Mouse (Mus musculus) limb, embryonic 10.5 days (tissue): ENCODE measurements around the gene Dclk2. TPM values are rescaled to one million over a fixed set of nuclear protein-coding genes. Genes with fewer than 3 reads are reported as not detected.

Experiments
- DNase-seq: peaks from one replicate; pipeline ENCODE4 v3.0.0-alpha.2; 2017; ENCODE audit warnings: low spot score
- H3K27ac ChIP-seq: fragments of 300-500 bp; sonication (generic); 2 replicates; pipeline ENCODE4 v1.5.1; 2016; ENCODE audit warnings: mild to moderate bottlenecking
- H3K27me3 ChIP-seq: fragments of 300-500 bp; sonication (generic); 2 replicates; pipeline ENCODE4 v1.6.1; 2016; ENCODE audit warnings: low read depth, mild to moderate bottlenecking; ENCODE audit not compliant: poor library complexity, severe bottlenecking
- H3K36me3 ChIP-seq: fragments of 300-500 bp; sonication (generic); 2 replicates; pipeline ENCODE4 v1.6.1; 2016; ENCODE audit warnings: mild to moderate bottlenecking, moderate library complexity
- H3K4me1 ChIP-seq: fragments of 300-500 bp; sonication (generic); 2 replicates; pipeline ENCODE4 v1.6.1; 2016
- H3K4me3 ChIP-seq: fragments of 300-500 bp; sonication (generic); 2 replicates; pipeline ENCODE4 v1.5.1; 2016; ENCODE audit warnings: mild to moderate bottlenecking, moderate library complexity
- H3K9me3 ChIP-seq: fragments of 300-500 bp; sonication (generic); replicated peaks from 2 replicates; pipeline ENCODE4 v1.6.1; 2016; ENCODE audit warnings: mild to moderate bottlenecking
- WGBS: fragments of 180-500 bp; shearing (Covaris S2); methylation state at CpG from one replicate; pipeline ENCODE4 v1.1.7; 2016; 5-methylcytosine and 5-hydroxymethylcytosine counted together
- polyA plus RNA-seq: library from polyadenylated mRNA; unstranded; fragments of >200 nt; fragmentation: Nextera tagmentation; extraction: Ambion mirVana; gene quantifications from 2 replicates; pipeline ENCODE4 v1.2.1, GENCODE M21; 2016

Gene Dclk2
- polyA plus RNA-seq, 1 experiment from 2014 or later: 4.5 TPM

DNA sequence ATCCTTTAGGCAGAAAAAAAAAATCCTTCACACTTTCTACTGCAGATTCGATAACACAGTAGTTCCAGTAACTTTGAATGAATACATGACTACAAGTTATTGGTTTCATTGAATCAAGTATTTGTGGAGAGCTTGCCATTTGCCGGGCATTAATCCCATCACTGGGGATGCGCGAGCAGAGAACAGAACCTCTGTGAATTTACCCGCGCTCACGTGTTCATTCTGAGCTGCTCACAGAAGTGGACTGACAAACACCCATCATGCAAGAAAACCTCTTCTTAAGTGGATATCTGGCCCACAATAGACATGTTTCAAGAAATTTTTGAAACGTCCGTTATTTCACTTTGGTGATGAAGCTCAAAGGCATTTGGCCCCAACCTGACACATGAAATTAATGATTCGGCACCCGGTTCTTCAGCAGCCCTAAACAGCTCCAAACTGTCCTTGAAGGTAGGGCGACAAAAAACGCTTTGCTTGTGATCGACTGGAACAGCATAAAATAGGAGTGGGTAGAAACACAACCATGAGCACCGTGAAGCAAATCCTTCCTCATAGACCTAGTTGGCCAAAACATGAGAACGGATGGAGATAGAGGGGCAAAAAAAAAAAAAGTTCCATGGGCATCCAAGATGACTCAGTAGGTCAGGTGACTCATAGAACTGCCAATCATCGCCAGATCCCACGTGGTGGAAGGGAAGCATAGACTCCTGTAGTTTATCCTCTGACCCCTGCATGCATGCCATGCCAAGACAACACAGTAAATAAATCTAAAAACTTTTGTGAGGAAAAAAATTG is 726 bp upstream of the Dclk2 start:
- DNase-seq: no peak
- H3K27ac ChIP-seq: no peak overlapping the region
- WGBS: 76% methylated on average over 18 of the region's 18 CpGs

GRCm38 (mm10) chr3:86919641-86920342 is 860 bp downstream of the Dclk2 start:
- peaks cover 14% of the 10 kb centered on the region for H3K4me1 ChIP-seq
- peak overlapping the region; percentile 86 for H3K27ac ChIP-seq
- under 1% methylated on average over 61 of the region's 61 CpGs for WGBS
- H3K9me3 ChIP-seq: no peaks in the 10 kb centered on the region
- peaks cover 47% of the 10 kb centered on the region for H3K27me3 ChIP-seq
- H3K4me3 ChIP-seq: peak overlapping the region; percentile 75
- H3K36me3 ChIP-seq: no peaks in the 10 kb centered on the region
- DNase-seq: peak; percentile 74

More for the DNA sequence above, 726 bp upstream of the Dclk2 start:
- Histone ChIP-seq H3K9me3 (no peaks in the 10 kb centered on the region), H3K27me3 (peaks cover 47% of the 10 kb centered on the region), H3K36me3 (no peaks in the 10 kb centered on the region), H3K4me1 (peaks cover 14% of the 10 kb centered on the region), H3K4me3 (peak overlapping the region; percentile 75)

- 92% methylated on average over 5 of the region's 5 CpGs for WGBS
Measured at GRCm38 (mm10) chr3:86917048-86917447, 3.6 kb downstream of the Dclk2 start.

DNA sequence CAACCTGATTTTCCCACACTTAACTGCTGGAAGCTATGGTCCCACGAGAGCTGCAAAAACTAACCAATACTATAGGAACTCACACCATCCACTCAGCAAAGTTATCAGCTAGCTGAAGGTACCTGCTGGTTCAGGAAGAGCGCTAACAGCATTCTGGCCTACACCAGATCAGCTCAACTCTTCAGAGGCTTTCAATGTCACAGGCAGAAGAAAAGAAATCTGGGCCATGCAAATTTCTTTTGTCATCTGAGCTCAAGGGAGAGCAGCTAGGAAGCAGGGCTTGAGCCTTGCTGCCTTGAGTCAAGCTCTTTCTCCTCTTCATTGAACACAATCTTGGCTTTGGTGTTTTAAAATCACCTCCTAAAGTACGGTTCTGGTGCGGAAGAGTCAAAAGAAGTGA is 4.0 kb downstream of the Dclk2 start:
- Histone ChIP-seq H3K4me3 (no peak overlapping the region), H3K27ac (no peak overlapping the region), H3K27me3 (peaks cover 42% of the 10 kb centered on the region), H3K4me1 (peaks cover 14% of the 10 kb centered on the region), H3K9me3 (no peaks in the 10 kb centered on the region), H3K36me3 (no peaks in the 10 kb centered on the region)
- 92% methylated on average over 4 of the region's 4 CpGs for WGBS
- no peak for DNase-seq

More at GRCm38 (mm10) chr3:86917048-86917447, 3.6 kb downstream of the Dclk2 start:
- no peak overlapping the region for H3K27ac ChIP-seq
- H3K4me1 ChIP-seq: peaks cover 14% of the 10 kb centered on the region
- no peak for DNase-seq
- H3K27me3 ChIP-seq: peaks cover 46% of the 10 kb centered on the region
- no peaks in the 10 kb centered on the region for H3K9me3 ChIP-seq
- H3K4me3 ChIP-seq: no peak overlapping the region
- no peaks in the 10 kb centered on the region for H3K36me3 ChIP-seq

GRCm38 (mm10) chr3:86915291-86915690 is 5.4 kb downstream of the Dclk2 start:
- Histone ChIP-seq H3K4me1 (peaks cover 12% of the 10 kb centered on the region), H3K36me3 (no peaks in the 10 kb centered on the region), H3K4me3 (no peak overlapping the region), H3K9me3 (no peaks in the 10 kb centered on the region), H3K27ac (no peak overlapping the region), H3K27me3 (peaks cover 36% of the 10 kb centered on the region)
- 33% methylated on average over 13 of the region's 13 CpGs for WGBS
- DNase-seq: no peak

GRCm38 (mm10) chr3:86914316-86914715 is 6.3 kb downstream of the Dclk2 start:
- H3K4me1 ChIP-seq: peaks cover 2% of the 10 kb centered on the region; the same call in 1 of the 2 replicates
- H3K27me3 ChIP-seq: peaks cover 26% of the 10 kb centered on the region
- DNase-seq: no peak
- no peak overlapping the region for H3K27ac ChIP-seq
- WGBS: 74% methylated on average over 3 of the region's 3 CpGs
- H3K9me3 ChIP-seq: no peaks in the 10 kb centered on the region
- no peaks in the 10 kb centered on the region for H3K36me3 ChIP-seq
- no peak overlapping the region for H3K4me3 ChIP-seq

DNA sequence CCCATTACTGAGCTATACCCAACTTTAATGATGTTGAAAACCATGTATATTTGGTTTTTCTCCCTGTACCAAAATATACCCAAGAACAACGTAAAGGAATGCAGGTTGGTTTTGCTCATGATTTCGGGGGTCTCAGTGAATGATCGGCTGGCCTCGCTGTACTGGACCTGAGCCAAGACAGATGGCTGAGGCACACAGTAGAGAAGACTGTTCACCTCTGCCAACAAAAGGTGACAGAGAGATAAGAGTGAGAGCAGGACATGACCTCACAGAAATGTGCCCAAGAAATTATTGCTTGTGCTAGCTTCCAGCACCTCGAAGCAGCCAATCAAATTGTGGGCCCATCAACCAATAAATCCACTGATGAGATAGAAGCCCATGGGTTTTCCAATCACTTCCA is 22.3 kb downstream of the Dclk2 start:
- Histone ChIP-seq H3K27me3 (no peaks in the 10 kb centered on the region), H3K4me3 (no peak overlapping the region), H3K27ac (no peak overlapping the region), H3K9me3 (no peaks in the 10 kb centered on the region), H3K4me1 (peaks cover 5% of the 10 kb centered on the region), H3K36me3 (0 out of 2 replicates have a peak, but pooled peaks cover 3% of the 10 kb centered on the region)
- WGBS: 91% methylated on average over 5 of the region's 5 CpGs
- no peak for DNase-seq

GRCm38 (mm10) chr3:86897551-86897950 is 23.1 kb downstream of the Dclk2 start:
- Histone ChIP-seq H3K4me1 (peaks cover 5% of the 10 kb centered on the region), H3K4me3 (no peak overlapping the region), H3K9me3 (no peaks in the 10 kb centered on the region), H3K27ac (no peak overlapping the region), H3K27me3 (no peaks in the 10 kb centered on the region), H3K36me3 (0 out of 2 replicates have a peak, but pooled peaks cover 3% of the 10 kb centered on the region)
- DNase-seq: no peak
- 69% methylated on average over 8 of the region's 8 CpGs for WGBS

- H3K4me3 ChIP-seq: no peak overlapping the region
- WGBS: 89% methylated on average over 9 of the region's 9 CpGs
- peaks cover 5% of the 10 kb centered on the region for H3K4me1 ChIP-seq
- no peaks in the 10 kb centered on the region for H3K27me3 ChIP-seq
- H3K27ac ChIP-seq: no peak overlapping the region
- no peak for DNase-seq
- 0 out of 2 replicates have a peak, but pooled peaks cover 3% of the 10 kb centered on the region for H3K36me3 ChIP-seq
- H3K9me3 ChIP-seq: no peaks in the 10 kb centered on the region
Measured at GRCm38 (mm10) chr3:86897066-86897465, 23.6 kb downstream of the Dclk2 start.

DNA sequence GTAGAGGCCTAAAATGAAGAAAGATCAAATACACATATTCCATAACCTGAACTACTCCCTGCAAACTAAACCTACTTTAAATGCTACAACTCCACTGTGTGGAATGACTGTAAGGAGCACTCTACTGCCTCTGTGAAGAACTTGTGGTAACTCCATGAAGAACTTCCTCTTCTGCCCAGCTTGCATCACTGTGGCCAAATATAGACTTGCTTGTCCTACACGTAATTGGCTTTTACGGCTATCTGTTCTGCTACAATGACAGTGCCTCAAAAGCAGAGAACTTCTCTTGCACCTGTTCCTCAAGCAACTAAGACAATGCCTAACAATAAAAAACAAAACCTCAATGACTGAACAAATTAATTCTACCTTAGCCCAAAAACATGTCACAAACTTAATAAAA is 26.2 kb downstream of the Dclk2 start:
- Histone ChIP-seq H3K27ac (no peak overlapping the region), H3K27me3 (no peaks in the 10 kb centered on the region), H3K4me1 (peaks cover 5% of the 10 kb centered on the region), H3K9me3 (no peaks in the 10 kb centered on the region), H3K36me3 (no peaks in the 10 kb centered on the region), H3K4me3 (no peak overlapping the region)
- WGBS: 88% methylated on average over 2 of the region's 2 CpGs
- no peak for DNase-seq

- H3K4me3 ChIP-seq: no peak overlapping the region
- H3K36me3 ChIP-seq: no peaks in the 10 kb centered on the region
- no peaks in the 10 kb centered on the region for H3K4me1 ChIP-seq
- no peak overlapping the region for H3K27ac ChIP-seq
- no peaks in the 10 kb centered on the region for H3K27me3 ChIP-seq
- H3K9me3 ChIP-seq: no peaks in the 10 kb centered on the region
- DNase-seq: no peak
Measured at GRCm38 (mm10) chr3:86887512-86887911, 33.1 kb downstream of the Dclk2 start.

DNA sequence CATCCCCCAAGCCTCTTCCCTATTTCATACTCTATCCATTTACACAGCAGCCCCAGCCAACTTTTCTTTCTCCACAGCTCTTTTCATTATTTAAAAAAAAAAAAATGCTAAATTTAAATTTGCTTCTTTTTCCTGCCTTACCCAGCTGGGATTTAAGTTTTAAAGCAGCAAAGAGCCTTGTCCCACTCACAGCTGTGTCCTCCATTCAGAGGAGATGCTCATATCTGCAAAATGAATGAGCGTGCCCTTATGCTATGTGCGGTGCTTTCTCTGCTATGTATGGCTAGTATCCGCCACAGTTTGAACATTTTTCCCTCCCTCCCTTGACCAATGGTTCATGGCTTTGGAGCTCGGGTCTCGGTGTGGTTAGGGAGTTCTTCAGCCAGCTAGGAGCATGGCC is 35.5 kb downstream of the Dclk2 start:
- no peak for DNase-seq
- H3K36me3 ChIP-seq: no peaks in the 10 kb centered on the region
- H3K27me3 ChIP-seq: no peaks in the 10 kb centered on the region
- no peaks in the 10 kb centered on the region for H3K9me3 ChIP-seq
- 95% methylated on average over 5 of the region's 5 CpGs for WGBS
- no peaks in the 10 kb centered on the region for H3K4me1 ChIP-seq
- H3K4me3 ChIP-seq: no peak overlapping the region
- no peak overlapping the region for H3K27ac ChIP-seq

GRCm38 (mm10) chr3:86884481-86884880 is 36.2 kb downstream of the Dclk2 start:
- H3K4me3 ChIP-seq: no peak overlapping the region

More at GRCm38 (mm10) chr3:86884481-86884880, 36.2 kb downstream of the Dclk2 start:
- H3K27ac ChIP-seq: no peak overlapping the region
- H3K4me1 ChIP-seq: no peaks in the 10 kb centered on the region
- DNase-seq: no peak
- WGBS: 86% methylated on average over 2 of the region's 2 CpGs
- H3K36me3 ChIP-seq: no peaks in the 10 kb centered on the region
- H3K27me3 ChIP-seq: no peaks in the 10 kb centered on the region
- no peaks in the 10 kb centered on the region for H3K9me3 ChIP-seq
